Mouse (Mus musculus) embryo, embryonic 10.5 days (tissue): ENCODE measurements at regions not wholly inside any gene's neighbourhood (a gene's known extent, or its start where the extent isn't known, plus 50 kb on each side); places are given as distances from the start of the nearest gene placed in this dataset.

Experiments used
- DNase-seq: peaks from one replicate; pipeline ENCODE4 v3.0.0-alpha.2; 2015; ENCODE audit warnings: low spot score

DNA sequence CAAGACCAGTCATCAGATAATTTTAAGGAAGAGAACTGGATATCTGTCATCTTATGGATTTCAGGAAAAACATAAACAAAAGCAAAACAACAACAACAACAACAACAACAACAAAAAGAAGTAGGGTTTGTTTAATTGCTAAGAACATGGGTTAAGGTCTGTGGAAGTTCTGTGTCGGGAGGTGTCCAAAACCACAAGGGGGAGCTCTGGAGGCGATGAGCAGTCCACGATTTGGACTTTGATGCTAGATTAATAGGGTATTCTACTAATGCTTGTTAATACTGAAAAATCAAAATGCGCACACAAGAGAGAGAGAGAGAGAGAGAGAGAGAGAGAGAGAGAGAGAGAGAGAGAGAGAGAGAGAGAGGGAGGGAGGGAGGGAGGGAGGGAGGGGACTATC, 692.0 kb upstream of the Car10 start:
- peak; percentile 60 for DNase-seq

DNA sequence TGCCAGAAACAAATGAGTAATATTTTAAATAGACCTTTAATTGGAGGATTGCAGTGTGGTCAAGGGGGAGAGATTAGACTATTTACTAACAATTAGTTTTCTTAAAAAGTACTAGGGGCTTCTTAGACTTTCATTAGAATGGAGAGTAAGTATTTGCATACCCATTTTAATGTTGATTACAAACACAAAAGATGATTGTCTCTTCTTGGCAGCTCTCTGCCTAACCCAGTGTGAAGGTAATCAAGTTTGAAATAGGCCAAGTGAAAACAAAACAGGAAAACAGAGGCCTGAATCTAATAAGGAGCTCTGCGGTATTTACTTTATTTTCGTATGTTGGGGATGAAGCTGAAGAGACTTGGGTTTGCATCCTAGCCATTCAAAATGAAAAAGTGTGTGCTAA, 646.5 kb upstream of the Car10 start:
- DNase-seq, result no peak

DNA sequence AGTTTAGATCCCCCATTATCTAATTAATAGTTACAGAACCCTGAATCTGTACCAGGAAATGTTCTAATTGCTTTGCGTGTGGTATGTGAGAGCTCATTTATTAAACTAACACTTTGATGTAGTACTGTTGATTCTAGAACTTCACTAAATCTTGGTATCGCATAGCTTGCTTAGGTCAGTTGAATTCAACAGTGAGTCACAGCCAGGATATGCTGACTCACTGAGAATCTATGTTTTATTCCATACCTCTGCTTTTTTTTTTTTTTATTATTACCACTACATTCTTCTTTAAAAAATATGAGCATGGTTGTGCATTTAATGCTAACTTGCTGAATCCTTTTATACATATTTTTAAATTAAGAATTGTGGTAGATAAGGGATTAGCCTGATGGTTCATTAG, 602.5 kb upstream of the Car10 start:
- no peak for DNase-seq
